Mouse (Mus musculus) monocyte, adult 5-6 weeks (primary cell): ENCODE measurements around the gene Lbp. TPM values are rescaled to one million over a fixed set of nuclear protein-coding genes. Genes with fewer than 3 reads are reported as not detected.

Source experiments
- ATAC-seq: fragments of 153-309, 156-312 bp; replicated peaks from 2 replicates; pipeline ENCODE4 v1.8.0; 2017; ENCODE audit warnings: mild to moderate bottlenecking; ENCODE audit not compliant: low TSS enrichment, insufficient number of reproducible peaks, severe bottlenecking, poor library complexity, low FRiP score
- total RNA-seq: library from RNA; stranded (forward); fragments of 200-1000, 200-491, 200-594 nt; gene quantifications from 3 replicates; pipeline ENCODE4 v1.2.3, GENCODE M21; 2017

Gene Lbp
- total RNA-seq, 1 experiment from 2014 or later, result 0.48 TPM

- ATAC-seq, result no peak
These were observed 70.5 kb downstream of the Lbp start for GRCm38 (mm10) chr2:158376798-158377197.

GRCm38 (mm10) chr2:158377811-158378210 is 71.5 kb downstream of the Lbp start:
- ATAC-seq, result no peak

- peak; percentile 82; the same call in 1 of the 2 replicates for ATAC-seq
These were observed 73.2 kb downstream of the Lbp start for GRCm38 (mm10) chr2:158379354-158380078.

Other genes starting within 250 kb of the Lbp start
- gene Tgm2, start 160.1 kb upstream of the Lbp start, total RNA-seq, result 131 to 275 TPM (median 210 TPM) in 3 replicates
- gene D630003M21Rik, start 77.3 kb upstream of the Lbp start, total RNA-seq, result not detected in 3 replicates
- gene Bpi, start 48.4 kb upstream of the Lbp start, total RNA-seq, result not detected in 3 replicates
- gene Snhg11, start 69.1 kb downstream of the Lbp start, total RNA-seq, result not detected in 3 replicates
- gene Ralgapb, start 103.4 kb downstream of the Lbp start, total RNA-seq, result 39.3 to 60.9 TPM (median 51.9 TPM) in 3 replicates
- gene Adig, start 196.1 kb downstream of the Lbp start, total RNA-seq, result not detected in 3 replicates
- gene Arhgap40, start 206.3 kb downstream of the Lbp start, total RNA-seq, result not detected in 3 replicates